Mouse (Mus musculus) layer of hippocampus, postnatal 25 days (tissue): Measurements from ENCODE around the gene Slc12a7. TPM values are rescaled to one million over a fixed set of nuclear protein-coding genes. Genes with fewer than 3 reads are reported as not detected.
"Not testable (repeated sequence)": the region's sequence is repeated elsewhere in the genome, so short reads cannot be mapped to it uniquely, and the experiment has no call there.

Source experiments
- DNase-seq, 2 experiments: peaks; one replicate each; pipeline ENCODE4 v3.0.0; 2022; ENCODE audit warnings: mixed read lengths in 2 of 2, low spot score in 1 of 2; ENCODE audit errors: extremely low spot score in 1 of 2
- total RNA-seq, 2 experiments: library from RNA; stranded (reverse); gene quantifications; 2 replicates each; pipeline ENCODE4 v1.2.3; 2021

The Slc12a7 gene
- 1 to 10 TPM; 4.5 to 5.0 TPM for total RNA-seq

DNA sequence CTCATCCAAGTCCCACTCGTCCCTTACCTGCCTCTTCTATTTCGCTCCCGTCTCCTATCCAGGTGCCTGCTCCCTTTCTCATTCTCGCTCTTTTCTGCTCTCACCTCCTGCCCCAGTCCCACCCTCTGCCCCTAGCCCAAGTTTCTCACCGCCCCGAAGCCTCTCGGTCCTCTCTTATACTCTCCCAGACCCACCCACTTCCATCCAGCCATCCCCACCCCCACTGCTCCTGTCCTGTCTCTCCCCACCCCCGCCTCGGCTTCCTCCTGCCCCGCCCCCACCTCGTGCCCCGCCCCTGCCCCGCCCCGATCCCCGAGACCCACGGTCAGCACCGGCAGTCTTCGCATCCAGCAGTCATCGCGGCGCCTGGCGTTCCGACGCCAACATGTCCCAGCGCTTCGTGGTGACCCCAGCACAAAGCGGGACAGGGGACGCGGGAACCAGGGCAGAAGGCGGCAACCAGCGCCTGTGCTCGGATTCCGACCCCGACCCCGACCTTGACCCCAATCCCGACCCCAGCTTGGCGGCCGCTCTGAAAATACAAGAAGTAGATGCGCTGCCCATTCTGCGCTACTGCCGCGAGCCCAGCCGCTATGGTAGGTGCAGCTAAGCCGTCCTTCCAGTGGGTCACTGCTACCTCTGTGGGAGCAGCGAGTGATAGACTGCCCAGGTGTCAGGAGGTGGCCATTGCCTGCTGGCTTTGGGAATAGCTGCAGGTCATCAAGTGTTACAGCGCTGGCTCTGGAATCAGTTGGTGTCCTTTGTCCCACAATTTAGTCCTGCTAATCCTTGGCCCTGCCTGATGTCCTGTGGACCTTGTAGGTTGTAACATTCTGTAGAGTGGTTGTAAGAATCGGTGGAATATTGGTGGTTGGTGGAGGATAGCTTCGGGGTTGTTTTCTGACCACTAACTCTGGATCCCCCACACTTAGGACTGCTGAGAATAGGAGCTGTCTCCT lies at the start of gene Slc12a7:
TSS of gene Slc12a7 (plus strand) at position 353 of the 959 bp plus-strand sequence.
- no peak for DNase-seq

DNA sequence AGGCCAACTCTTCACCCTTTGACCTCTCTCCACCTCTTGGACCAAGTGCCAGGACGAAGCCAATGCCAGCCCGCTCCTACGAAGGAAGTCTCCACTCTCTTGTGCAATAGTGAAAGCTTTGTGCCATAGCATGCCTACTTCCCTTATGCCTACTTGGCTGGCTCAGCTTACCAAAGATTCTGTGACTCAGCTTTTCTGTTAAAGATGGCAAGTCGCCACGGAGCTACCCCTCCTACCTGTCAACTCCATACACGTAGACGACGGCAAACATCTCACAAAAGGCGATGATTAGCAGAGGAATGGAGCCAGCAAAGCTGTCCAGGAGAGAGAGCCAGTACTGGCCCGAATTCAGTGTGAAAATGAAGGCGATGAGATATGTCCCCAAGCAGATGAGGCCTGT lies 49.2 kb upstream of the Slc12a7 start:
- no peak for DNase-seq

DNA sequence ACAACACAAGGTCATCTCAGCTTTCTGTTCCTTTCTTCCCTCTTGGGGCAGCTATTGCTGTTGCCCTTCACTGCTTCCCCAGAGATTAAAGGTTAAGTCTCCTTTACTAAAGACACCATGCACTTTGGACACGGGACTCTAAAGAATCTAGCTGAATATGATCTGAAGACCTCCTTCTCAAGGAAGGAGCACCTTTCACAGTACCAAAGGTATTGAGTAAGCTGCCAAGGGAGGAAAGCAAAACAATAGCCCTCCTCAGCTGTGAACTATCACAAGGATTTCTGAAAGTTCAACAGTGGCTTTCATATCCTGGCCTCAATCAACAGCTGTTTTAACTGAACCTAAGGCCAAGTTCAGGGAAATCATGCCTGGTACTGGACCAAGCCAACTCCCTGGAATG lies 48.5 kb upstream of the Slc12a7 start:
- no peak for DNase-seq

DNA sequence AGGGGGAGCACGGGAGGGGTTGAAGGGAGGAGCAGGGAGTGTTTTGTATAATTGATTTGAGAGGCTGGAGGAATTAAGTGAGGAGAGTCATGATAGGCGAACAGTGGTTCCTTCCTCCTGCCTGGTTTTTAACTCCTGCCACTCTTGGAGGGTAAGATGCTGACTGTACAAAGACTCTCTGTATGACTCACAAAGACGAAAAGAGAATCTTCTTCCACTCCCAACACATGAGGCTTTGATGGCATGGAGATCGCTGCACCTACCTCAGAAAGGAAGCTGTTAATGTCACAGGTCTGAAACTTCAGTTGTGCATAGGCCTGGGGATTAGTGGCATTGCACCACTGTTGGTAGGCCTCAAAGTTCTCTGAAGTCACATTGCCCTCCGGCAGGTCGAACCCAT lies 47.4 kb upstream of the Slc12a7 start:
- DNase-seq: no peak

DNA sequence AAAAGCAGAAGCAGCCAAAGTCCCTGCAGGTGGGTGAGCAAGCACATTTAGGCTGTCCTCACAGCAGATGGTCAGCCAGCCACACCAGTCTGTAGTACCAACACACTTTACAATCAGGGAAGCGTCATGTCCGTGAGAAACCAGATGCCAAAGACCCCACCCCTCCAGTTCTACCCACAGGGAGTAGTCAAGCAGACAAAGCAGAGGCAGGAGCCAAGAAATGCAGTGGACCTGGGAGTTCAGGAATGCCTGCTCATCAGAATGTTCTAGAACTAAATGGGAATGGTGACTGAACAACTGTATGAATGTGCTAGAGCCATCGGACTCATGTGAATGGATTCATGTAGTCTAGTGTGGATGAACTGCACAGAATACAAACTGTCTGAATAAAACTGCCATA lies 45.3 kb upstream of the Slc12a7 start:
- DNase-seq: no peak

DNA sequence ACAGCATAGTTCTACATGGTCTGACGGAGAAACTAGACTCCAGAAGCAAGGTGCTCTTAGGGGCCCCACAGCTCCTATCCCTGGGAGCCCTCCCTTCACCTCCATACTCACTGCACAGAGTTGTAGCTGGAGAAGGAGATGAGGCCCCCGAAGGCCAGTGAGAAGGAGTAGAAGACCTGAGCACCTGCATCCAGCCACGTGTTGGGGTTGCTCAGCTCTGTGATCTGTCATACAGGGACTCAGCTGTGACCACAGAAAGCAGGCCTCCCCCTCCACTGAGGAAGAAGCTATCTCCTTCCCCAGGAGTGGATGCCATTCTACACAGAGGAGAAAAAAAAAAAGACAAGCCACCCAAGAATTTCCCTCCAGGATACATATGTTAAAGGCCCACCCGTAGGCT lies 44.0 kb upstream of the Slc12a7 start:
- no peak for DNase-seq

DNA sequence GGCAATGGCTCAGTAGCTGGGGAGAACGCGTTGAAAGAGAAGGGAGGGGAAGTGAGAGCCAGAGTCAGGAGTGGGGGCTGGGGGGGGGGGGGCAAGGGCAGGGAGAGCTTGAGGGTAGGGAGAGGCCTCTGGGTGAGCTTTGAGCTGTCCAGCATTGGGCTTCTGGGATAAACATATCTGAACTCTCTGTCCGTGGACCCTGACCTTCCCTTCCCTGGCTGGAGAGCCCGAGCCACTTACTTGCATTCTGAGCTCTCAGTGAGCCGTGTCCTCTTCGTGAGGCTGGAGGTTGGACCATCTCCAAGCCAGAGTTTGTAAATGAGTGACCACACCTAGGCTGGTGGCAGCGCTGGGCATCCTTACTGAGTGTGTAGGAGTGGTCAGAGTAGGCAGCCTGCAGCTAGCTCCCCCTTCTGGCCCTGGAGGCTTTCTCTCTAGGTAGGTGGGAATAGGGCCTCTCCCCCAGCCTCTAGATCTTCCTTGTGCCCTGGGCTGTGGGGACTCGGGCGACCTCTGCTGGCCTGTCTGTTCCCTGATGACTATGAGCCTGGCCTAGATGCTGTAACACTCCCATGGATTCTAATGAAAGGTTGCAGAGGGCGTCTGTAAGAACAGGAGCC lies 40.5 kb upstream of the Slc12a7 start:
- peak; percentile 33 to 74 for DNase-seq

DNA sequence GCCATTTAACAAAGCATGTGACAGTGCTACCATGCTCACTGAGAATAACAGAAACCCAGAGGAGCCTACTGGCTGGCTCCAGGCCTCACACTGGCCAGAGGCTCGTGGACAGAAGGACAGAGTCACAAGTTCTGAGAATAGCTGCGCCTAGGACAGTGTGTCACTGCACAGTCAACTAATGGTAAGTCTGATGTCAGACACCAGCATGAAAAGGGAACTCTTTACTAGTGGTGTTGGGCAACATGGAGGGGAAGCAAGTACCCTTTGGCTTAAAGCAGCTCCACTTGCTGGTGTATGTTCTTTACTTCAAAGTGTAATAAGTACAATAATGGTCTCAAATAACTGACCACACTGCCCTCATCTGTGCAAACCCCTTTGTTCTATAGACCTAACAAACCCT lies 39.6 kb upstream of the Slc12a7 start:
- DNase-seq: no peak

DNA sequence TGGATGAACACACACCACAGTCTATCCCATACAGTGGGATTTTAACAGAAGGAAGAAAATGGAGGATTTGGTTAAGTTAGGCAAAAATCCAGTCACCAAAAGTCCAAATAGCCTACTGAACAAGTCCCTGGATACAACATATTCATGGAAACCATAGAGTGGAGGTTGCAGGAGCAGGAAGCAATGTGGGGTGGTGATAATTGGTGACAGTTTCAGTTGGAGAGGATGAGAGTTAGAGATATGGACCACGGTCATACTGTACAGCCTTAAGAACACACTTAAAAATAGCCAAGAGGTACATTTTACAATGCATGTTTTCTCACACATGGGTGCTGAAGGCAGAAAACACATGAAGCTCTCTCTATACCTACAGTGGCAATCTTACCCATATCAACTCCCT lies 37.9 kb upstream of the Slc12a7 start:
- no peak for DNase-seq

DNA sequence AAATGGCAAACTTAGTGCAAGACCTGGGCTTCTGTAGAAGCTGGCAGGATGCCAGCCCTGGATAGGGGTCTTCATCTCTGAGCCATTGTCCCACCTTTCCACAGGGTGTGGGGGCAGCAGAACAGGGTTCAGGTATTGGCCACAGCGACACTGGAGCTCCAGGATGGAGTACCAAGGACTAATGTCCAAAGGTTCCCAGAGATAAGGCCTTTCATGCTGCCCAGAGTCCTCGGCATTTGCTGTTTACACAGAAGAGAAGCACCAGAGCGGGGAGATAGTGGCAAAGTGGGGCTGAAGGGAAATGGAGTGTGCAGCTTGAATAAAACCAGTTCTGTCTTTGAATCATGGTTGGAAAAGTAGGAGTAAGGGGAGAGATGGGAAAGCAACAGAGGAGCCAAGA lies 36.4 kb upstream of the Slc12a7 start:
- DNase-seq: no peak

DNA sequence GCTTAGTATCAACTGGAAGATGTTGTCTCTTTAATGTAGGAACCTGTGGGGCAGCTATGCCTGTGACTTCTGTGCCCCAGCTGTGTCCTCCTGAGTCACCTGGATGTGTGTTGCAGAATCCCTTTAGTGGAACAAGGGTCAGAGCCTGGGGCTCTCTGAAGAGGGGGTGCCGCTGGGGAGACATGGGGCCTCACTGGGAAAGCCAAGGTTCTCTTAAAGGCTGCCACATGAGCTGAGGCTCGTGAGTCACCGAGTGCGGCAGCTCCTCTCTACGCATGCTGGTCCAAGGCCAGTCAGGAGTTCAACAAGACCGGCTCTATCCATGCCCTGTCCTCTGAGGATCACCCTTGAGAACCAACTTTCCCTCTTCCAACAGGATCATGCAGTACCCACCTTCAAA lies 33.2 kb upstream of the Slc12a7 start:
- DNase-seq: no peak

DNA sequence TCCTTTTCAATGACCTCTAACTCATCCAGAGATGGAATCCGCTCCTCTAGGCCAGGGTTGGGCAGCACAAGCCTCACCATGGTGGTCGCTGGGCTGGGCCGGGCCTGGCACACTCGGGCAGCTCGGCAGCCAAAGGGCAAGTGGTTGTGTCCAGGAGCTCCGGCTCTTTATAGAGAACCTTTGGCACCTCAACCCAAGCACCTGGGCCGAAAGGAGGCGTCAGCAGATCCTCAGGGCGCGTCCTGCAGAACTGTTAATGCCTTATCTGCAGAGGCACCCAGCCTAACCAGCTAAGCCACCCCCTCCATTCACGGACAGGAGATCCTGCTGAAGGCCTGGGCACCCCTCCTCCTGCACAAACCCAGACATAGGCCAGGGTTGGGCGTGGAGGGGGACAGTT lies 32.3 kb upstream of the Slc12a7 start:
- DNase-seq: no peak

DNA sequence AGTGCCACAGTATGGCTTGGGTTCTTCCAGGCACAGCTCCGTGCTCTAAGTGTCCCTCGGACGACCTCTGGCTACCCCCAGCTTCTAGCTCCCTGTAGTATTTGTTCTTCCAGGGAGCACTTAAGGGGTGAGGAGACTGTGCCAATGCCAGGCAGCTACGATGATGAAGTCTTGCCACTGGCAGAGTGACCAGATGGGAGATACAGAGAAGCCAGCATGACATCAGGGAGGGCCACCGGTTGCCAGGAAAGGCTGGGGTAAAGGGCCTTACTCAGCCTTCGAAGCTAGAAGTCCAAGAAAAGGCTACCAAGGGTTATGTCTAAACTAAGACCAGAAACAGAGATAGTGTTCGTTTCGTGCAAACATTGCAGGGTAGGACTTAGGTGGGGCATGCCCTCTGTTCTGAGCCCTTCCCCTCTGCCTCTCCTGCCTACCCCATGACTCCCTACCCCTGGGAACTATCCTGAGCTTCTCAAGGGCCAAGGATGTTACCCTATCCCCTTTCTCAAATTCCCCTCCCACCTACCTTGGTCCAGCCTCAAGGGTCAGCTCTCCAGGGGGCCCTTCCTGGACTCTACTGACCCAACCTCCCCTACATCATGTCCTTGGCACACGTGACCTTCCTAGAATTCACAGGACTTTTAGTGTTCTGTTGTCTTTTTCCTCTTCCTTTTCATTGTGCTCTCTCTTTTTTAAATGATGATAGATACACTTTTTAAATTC lies 31.6 kb upstream of the Slc12a7 start:
- no peak for DNase-seq

DNA sequence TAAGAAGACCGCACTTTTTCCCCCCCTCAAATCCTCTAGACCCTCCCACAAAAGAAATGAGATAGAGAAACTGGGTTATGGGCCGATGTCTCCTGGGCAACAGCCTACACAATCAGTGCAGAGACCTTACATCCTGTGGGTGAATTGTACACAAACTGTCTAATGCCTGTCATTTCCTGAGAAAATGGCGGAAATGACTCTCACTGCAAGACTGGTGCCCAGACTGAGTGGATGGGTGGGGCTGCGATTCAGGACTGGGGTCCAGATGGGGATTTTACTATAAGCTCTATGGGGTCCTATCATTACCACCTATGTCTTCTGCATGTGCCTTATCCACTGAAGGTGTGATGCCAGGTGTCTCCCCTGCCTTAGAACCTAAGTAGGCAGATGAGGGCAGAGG lies 30.1 kb upstream of the Slc12a7 start:
- no peak for DNase-seq

DNA sequence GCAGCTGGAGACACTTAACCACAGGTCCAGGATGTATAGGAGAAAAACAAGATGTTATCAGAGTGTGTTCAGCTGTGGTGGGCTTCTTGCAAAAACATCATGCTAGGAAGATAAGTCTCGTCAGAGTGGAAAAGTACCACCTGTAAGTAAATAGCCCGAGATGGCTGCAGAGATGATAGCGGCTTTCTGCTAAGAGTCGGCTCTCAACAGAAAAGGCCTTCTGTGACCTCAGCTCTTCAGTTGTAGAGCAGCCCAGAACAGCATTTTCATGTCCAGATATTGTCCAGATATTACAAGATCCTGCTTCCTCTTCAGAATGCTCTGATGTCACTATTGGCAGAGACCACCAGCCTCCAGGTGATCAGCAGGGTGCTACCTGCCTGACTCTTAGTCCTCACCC lies 29.4 kb upstream of the Slc12a7 start:
- DNase-seq: not testable (repeated sequence)

DNA sequence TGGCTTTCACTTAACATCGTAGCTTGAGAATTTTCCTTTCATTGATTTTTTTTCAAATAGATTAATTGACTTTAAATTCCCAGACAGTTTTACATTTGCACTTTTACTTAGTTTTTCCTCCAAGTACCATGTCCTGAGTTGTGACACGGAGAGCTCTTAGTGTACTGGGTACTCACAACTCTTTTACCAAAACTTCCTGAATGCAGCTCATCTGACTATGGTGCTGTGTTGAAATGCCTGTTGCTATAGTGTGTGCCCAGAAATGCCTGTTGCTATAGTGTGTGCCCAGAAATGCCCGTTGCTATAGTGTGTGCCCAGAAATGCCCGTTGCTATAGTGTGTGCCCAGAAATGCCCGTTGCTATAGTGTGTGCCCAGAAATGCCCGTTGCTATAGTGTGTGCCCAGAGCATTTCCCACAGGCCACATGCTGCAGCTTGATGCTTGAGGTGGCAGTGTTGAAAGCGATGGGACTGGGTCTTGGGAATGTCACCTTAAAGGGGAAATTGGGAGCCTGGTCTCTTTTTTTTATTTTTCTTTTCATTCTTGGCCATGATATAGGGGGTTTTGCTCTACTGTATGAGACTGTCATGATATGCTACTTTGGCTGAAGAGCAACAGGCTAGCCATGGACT lies 28.1 kb upstream of the Slc12a7 start, which contains the start of gene Slc6a19:
TSS of gene Slc6a19 (minus strand) at position 172 of the 632 bp plus-strand sequence.
- DNase-seq: no peak

DNA sequence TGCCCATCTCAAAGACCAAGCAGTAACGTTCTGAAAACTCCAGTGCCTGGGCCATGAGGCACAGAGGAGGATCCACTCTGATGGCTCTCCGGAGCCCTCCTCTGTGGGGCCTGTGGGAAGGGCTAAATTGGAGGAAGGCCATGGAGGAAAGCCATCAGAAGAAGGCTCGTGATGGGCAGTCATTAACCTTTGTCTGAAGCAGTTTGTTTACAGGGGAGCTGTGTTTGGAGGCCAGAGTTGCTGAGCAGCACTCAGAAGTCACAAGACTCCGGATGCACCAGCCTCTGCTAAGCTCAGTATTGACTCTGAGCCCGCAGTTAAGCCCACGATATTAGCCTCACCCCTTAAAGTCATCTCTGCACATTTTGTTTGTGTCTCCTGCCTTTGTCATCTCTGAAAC lies 23.4 kb upstream of the Slc12a7 start:
- DNase-seq: no peak

DNA sequence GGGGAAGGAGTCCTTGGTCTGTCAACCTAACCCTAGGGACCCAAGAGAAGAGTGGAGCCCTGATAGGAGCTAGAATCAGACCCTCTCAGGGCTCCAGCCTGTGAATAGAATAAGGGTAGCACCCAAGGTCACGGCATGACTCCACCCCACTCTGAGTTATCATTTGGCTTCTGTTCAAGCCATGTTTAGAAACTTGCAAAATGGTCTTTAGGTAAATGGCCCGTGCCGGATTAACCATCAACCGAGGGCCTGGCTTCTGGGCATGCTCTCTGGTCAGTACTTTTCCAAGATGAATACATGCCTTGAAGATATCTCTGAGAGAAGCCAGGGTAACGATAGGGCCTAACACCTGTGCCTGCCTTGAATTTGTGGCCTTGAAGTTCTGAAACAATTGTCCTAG lies 21.7 kb upstream of the Slc12a7 start:
- DNase-seq: no peak

DNA sequence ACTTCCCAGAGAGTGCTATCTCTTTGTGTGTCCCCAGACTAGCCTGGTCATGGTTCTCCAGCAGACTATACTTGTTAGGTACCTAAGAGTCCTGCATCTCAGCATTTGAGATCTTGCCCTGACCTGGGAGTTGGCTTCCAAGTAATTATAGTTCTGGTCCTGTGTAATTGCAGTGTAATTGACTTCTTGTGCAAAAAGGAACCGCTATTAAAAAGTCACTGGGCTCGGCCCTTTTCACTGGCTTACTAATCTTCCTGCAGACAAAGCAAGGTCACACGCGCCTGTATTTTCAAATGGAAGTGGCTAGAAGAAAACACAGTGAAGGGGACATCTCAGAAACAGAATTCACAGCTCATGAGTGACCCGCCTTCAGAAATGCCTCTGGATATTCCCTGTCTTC lies 21.1 kb upstream of the Slc12a7 start:
- no peak for DNase-seq

DNA sequence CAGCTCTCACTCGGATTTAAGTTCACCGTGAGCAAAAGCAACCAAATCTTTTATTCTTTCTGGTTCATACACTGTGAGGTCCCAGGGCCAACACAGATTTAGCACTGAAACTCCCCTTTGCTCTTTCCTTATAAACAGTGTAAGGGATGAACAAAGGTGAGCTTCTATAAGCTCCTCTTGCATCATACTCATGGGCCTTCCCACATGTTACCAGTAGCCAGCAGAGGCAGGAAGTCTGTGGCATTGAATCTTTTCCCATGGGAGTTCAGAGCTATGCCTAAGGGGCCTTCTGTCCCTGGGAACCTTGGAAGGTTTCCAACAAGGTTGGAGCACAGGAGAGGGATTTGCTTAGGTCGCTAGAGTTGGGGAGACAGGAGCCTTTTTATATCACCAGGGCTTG lies 20.7 kb upstream of the Slc12a7 start:
- no peak for DNase-seq

DNA sequence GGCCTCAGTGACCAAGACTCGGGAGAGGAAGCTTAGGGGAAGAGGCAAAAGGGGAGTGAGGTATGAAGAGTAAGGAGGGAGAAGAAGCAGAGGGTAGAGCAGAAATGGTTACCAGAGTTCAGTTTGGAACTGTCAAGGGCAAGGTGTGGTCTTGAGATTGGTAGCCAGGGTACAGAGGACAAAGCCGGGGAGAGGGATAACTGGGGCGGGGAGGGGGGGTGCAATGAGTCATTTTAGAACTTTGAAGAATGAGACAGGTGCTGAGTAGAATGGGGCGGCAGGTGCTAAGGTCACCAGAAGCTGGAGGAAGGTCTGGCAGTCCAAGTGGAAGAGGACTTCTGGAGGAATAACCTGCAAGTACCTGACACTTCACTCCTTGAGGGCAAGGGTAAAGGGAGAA lies 19.7 kb upstream of the Slc12a7 start:
- DNase-seq: no peak
